Mouse (Mus musculus) erythroblast, embryonic 14.5 days (primary cell): ENCODE data around the gene Olfr149. TPM values are rescaled to one million over a fixed set of nuclear protein-coding genes. Genes with fewer than 3 reads are reported as not detected.

Experiments
- H3K27me3 ChIP-seq: 2 replicates; pipeline ENCODE4 v1.6.1; 2012; ENCODE audit warnings: inconsistent platforms; ENCODE audit not compliant: control insufficient read depth
- H3K36me3 ChIP-seq: 2 replicates; pipeline ENCODE4 v1.6.1; 2012; ENCODE audit warnings: mild to moderate bottlenecking, inconsistent platforms; ENCODE audit not compliant: control insufficient read depth
- H3K4me1 ChIP-seq: 2 replicates; pipeline ENCODE4 v1.6.1; 2012; ENCODE audit warnings: inconsistent platforms; ENCODE audit not compliant: control insufficient read depth
- H3K4me3 ChIP-seq: replicated peaks from 2 replicates; pipeline ENCODE3; 2012; ENCODE audit warnings: moderate library complexity, mild to moderate bottlenecking, inconsistent platforms
- H3K9me3 ChIP-seq: 2 replicates; pipeline ENCODE4 v1.6.1; 2012; ENCODE audit warnings: low read length, inconsistent platforms, mixed read lengths; ENCODE audit not compliant: control insufficient read depth
- GATA1 ChIP-seq: IDR thresholded peaks from 2 replicates; pipeline ENCODE4 v1.6.1; 2012; ENCODE audit warnings: low read length, inconsistent platforms, mixed read lengths
- TAL1 ChIP-seq: IDR thresholded peaks from 3 replicates; pipeline ENCODE4 v1.6.1; 2012; ENCODE audit warnings: low read length, inconsistent platforms, mixed read lengths
- polyA plus RNA-seq: library from polyadenylated mRNA; stranded (reverse); fragments of >175 nt; gene quantifications from 2 replicates; pipeline ENCODE4 v1.2.3, GENCODE M21; 2012

Olfr149 gene
- polyA plus RNA-seq, 1 experiment = not detected

GRCm38 (mm10) chr9:39674820-39675219, 32.1 kb downstream of the Olfr149 start:
- no peaks in the 10 kb centered on the region for H3K9me3 ChIP-seq
- H3K4me1 ChIP-seq = no peaks in the 10 kb centered on the region
- H3K27me3 ChIP-seq = no peaks in the 10 kb centered on the region
- H3K4me3 ChIP-seq = no peak overlapping the region
- TF ChIP-seq GATA1 (no peak), TAL1 (no peak)
- no peaks in the 10 kb centered on the region for H3K36me3 ChIP-seq

- Histone ChIP-seq H3K4me3 (no peak overlapping the region), H3K4me1 (no peaks in the 10 kb centered on the region), H3K27me3 (no peaks in the 10 kb centered on the region), H3K36me3 (no peaks in the 10 kb centered on the region), H3K9me3 (0 out of 2 replicates have a peak, but pooled peaks cover under 1% of the 10 kb centered on the region)
- TF ChIP-seq GATA1 = no peak
- TF ChIP-seq TAL1 = no peak
These were observed 37.2 kb downstream of the Olfr149 start for GRCm38 (mm10) chr9:39669723-39670122.

GRCm38 (mm10) chr9:39666905-39667304, 40.0 kb downstream of the Olfr149 start, which contains the start of gene Olfr963:
Olfr963 (plus strand) TSS chr9:39667205.
- peaks cover 4% of the 10 kb centered on the region; the same call in 1 of the 2 replicates for H3K9me3 ChIP-seq
- H3K4me3 ChIP-seq = no peak within 1 kb of the TSS
- TF ChIP-seq GATA1 (no peak), TAL1 (no peak)
- no peaks in the 10 kb centered on the region for H3K36me3 ChIP-seq
- H3K27me3 ChIP-seq = no peaks in the 10 kb centered on the region
- H3K4me1 ChIP-seq = no peaks in the 10 kb centered on the region

- no peak overlapping the region for H3K4me3 ChIP-seq
- H3K9me3 ChIP-seq = no peaks in the 10 kb centered on the region
- no peaks in the 10 kb centered on the region for H3K36me3 ChIP-seq
- TF ChIP-seq GATA1 (no peak), TAL1 (no peak)
- H3K27me3 ChIP-seq = no peaks in the 10 kb centered on the region
- H3K4me1 ChIP-seq = no peaks in the 10 kb centered on the region
These were observed 52.0 kb downstream of the Olfr149 start for GRCm38 (mm10) chr9:39654756-39655396.

Other genes starting within 250 kb of the Olfr149 start
- not detected in 2 replicates for gene Olfr955, start 235.2 kb downstream of the Olfr149 start, polyA plus RNA-seq
- gene Olfr44, start 213.1 kb downstream of the Olfr149 start, polyA plus RNA-seq = not detected in 2 replicates
- gene Olfr957, start 191.3 kb downstream of the Olfr149 start, polyA plus RNA-seq = not detected in 2 replicates
- gene Olfr958, start 153.1 kb downstream of the Olfr149 start, polyA plus RNA-seq = 0.01 TPM in 1 of 2 replicates, not detected in the other
- not detected in 2 replicates for gene Olfr959, start 131.5 kb downstream of the Olfr149 start, polyA plus RNA-seq
- not detected in 2 replicates for gene AW551984, start 102.7 kb downstream of the Olfr149 start, polyA plus RNA-seq
- not detected in 2 replicates for gene Olfr148, start 96.5 kb downstream of the Olfr149 start, polyA plus RNA-seq
- not detected in 2 replicates for gene Olfr960, start 85.7 kb downstream of the Olfr149 start, polyA plus RNA-seq
- gene Olfr961, start 62.0 kb downstream of the Olfr149 start, polyA plus RNA-seq = not detected in 2 replicates
- not detected in 2 replicates for gene Olfr963, start 39.9 kb downstream of the Olfr149 start, polyA plus RNA-seq
- not detected in 2 replicates for gene Olfr965, start 4.2 kb upstream of the Olfr149 start, polyA plus RNA-seq
- not detected in 2 replicates for gene Olfr150, start 23.9 kb upstream of the Olfr149 start, polyA plus RNA-seq
- gene Olfr967, start 39.1 kb upstream of the Olfr149 start, polyA plus RNA-seq = not detected in 2 replicates
- gene Olfr968, start 76.1 kb upstream of the Olfr149 start, polyA plus RNA-seq = not detected in 2 replicates
- not detected in 2 replicates for gene Olfr969, start 83.8 kb upstream of the Olfr149 start, polyA plus RNA-seq
- not detected in 2 replicates for gene Olfr970, start 101.7 kb upstream of the Olfr149 start, polyA plus RNA-seq
- gene Olfr971, start 129.8 kb upstream of the Olfr149 start, polyA plus RNA-seq = not detected in 2 replicates
- not detected in 2 replicates for gene Olfr972, start 159.3 kb upstream of the Olfr149 start, polyA plus RNA-seq
- not detected in 2 replicates for gene Olfr229, start 200.2 kb upstream of the Olfr149 start, polyA plus RNA-seq
- 0.01 TPM in 1 of 2 replicates, not detected in the other for gene Olfr974, start 230.4 kb upstream of the Olfr149 start, polyA plus RNA-seq
- not detected in 2 replicates for gene Olfr975, start 244.9 kb upstream of the Olfr149 start, polyA plus RNA-seq